Mouse (Mus musculus) G1E (cell line): ENCODE data around the gene 4833439L19Rik.

ENCODE experiments used
- CTCF ChIP-seq: IDR thresholded peaks from 2 replicates; pipeline ENCODE4 v1.5.1; 2012; ENCODE audit warnings: low read depth, low read length, inconsistent platforms, mixed read lengths
- GATA1 ChIP-seq: IDR thresholded peaks from 2 replicates; pipeline ENCODE4 v1.6.1; 2012; ENCODE audit warnings: borderline replicate concordance, low read length, inconsistent platforms, mixed read lengths
- GATA2 ChIP-seq: IDR thresholded peaks from 2 replicates; pipeline ENCODE4 v1.6.1; 2012; ENCODE audit warnings: low read depth, low read length, inconsistent platforms, borderline replicate concordance

- TF ChIP-seq CTCF (no peak), GATA2 (no peak), GATA1 (no peak)
These were observed 45.4 kb upstream of the 4833439L19Rik start for GRCm38 (mm10) chr13:54610613-54610971.
